Mouse (Mus musculus) heart, adult 2 months (tissue): ENCODE data around the gene Thop1. TPM values are rescaled to one million over a fixed set of nuclear protein-coding genes. Genes with fewer than 3 reads are reported as not detected.
A peak's percentile ranks its signal among the peaks of the same experiment; 100 is the strongest.

ENCODE experiments used
- DNase-seq, 2 experiments: peaks; one replicate each; pipeline ENCODE4 v3.0.0; 2021
- H3K27ac ChIP-seq: fragments of 200-600 bp; 2 replicates; pipeline ENCODE4 v1.8.1; 2022
- H3K27me3 ChIP-seq: fragments of 200-500 bp; 2 replicates; pipeline ENCODE4 v1.6.1; 2012; ENCODE audit warnings: mild to moderate bottlenecking, low read length, inconsistent platforms, mixed read lengths; ENCODE audit not compliant: control insufficient read depth, insufficient read depth
- H3K36me3 ChIP-seq: fragments of 200-500 bp; 2 replicates; pipeline ENCODE4 v1.6.1; 2012; ENCODE audit warnings: low read length, inconsistent platforms; ENCODE audit not compliant: control insufficient read depth, insufficient read depth
- H3K4me1 ChIP-seq: fragments of 200-500 bp; 2 replicates; pipeline ENCODE4 v1.6.1; 2011; ENCODE audit warnings: low read length; ENCODE audit not compliant: control insufficient read depth, insufficient read depth
- H3K4me3 ChIP-seq: fragments of 200-600 bp; 2 replicates; pipeline ENCODE4 v1.8.1; 2022
- H3K79me2 ChIP-seq: fragments of 200-500 bp; replicated peaks from 2 replicates; pipeline ENCODE4 v1.6.1; 2012; ENCODE audit warnings: mild to moderate bottlenecking, inconsistent platforms, low read length, moderate library complexity, mixed read lengths; ENCODE audit not compliant: control insufficient read depth, insufficient read depth
- H3K9ac ChIP-seq: fragments of 200-500 bp; 2 replicates; pipeline ENCODE4 v1.6.1; 2012; ENCODE audit warnings: low read depth, mild to moderate bottlenecking, control low read depth, inconsistent platforms, low read length, mixed read lengths
- CTCF ChIP-seq: fragments of 200-600 bp; IDR thresholded peaks from 2 replicates; pipeline ENCODE4 v1.8.1; 2022; ENCODE audit warnings: antibody characterized with exemption, mild to moderate bottlenecking, moderate library complexity
- EP300 ChIP-seq: fragments of 200-500 bp; IDR thresholded peaks from 2 replicates; pipeline ENCODE4 v1.6.1; 2011; ENCODE audit warnings: low read depth, low read length, control low read depth; ENCODE audit not compliant: insufficient read depth
- POLR2A ChIP-seq: fragments of 200-500 bp; IDR thresholded peaks from 2 replicates; pipeline ENCODE4 v1.6.1; 2011; ENCODE audit warnings: mild to moderate bottlenecking, low read depth, low read length, control low read depth; ENCODE audit not compliant: insufficient read depth
- WGBS: fragments of 180-500 bp; shearing (Covaris S2); methylation state at CpG from one replicate; pipeline ENCODE4 v1.1.7; 2018; 5-methylcytosine and 5-hydroxymethylcytosine counted together
- intact Hi-C: fragments of 180-260 bp; cut with DNase I; formaldehyde crosslinking; loops from one replicate; pipeline ENCODE4 v1.15.1; 2025
- microRNA-seq, 2 experiments: library from miRNA; unstranded; fragments of <30 nt; microRNA quantifications; one replicate each; pipeline ENCODE4 v1.2.0; 2021
- polyA plus RNA-seq: library from polyadenylated mRNA; depleted of rRNA; stranded (reverse); fragments of >200 nt; gene quantifications from 2 replicates; pipeline ENCODE4 v1.2.3, GENCODE M21; 2012; rRNA removed
- total RNA-seq, 2 experiments: library from RNA; stranded (reverse); gene quantifications; 2 replicates each; pipeline ENCODE4 v1.2.3; 2021

Gene Thop1
- total and polyA plus RNA-seq, 3 experiments = 11.3 to 15.5 (median 15.2) TPM

- H3K27me3 ChIP-seq = no peaks in the 10 kb centered on the region
- intact Hi-C loops = no loop called here
- TF ChIP-seq POLR2A = no peak
- TF ChIP-seq CTCF = peak; percentile 35; the same call in 1 of the 2 replicates
These were observed 36.4 kb downstream of the Thop1 start for GRCm38 (mm10) chr10:81106113-81106721.

GRCm38 (mm10) chr10:81112946-81113345 lies 43.1 kb downstream of the Thop1 start:
- 90% methylated on average over 6 of the region's 6 CpGs for WGBS
- Histone ChIP-seq H3K4me1 (no peaks in the 10 kb centered on the region), H3K4me3 (no peak overlapping the region), H3K79me2 (0 out of 2 replicates have a peak, but pooled peaks cover 2% of the 10 kb centered on the region), H3K9ac (no peak overlapping the region), H3K27ac (no peak overlapping the region), H3K36me3 (no peaks in the 10 kb centered on the region), H3K27me3 (no peaks in the 10 kb centered on the region)
- no peak for TF ChIP-seq CTCF
- TF ChIP-seq EP300 = no peak
- TF ChIP-seq POLR2A = no peak
- intact Hi-C loops = no loop called here
- DNase-seq = no peak

More at GRCm38 (mm10) chr10:81106113-81106721, 36.4 kb downstream of the Thop1 start:
- Histone ChIP-seq H3K27ac (peak overlapping the region; percentile 99), H3K4me1 (peaks cover 3% of the 10 kb centered on the region; the same call in 1 of the 2 replicates), H3K79me2 (peaks cover 7% of the 10 kb centered on the region; the same call in 1 of the 2 replicates), H3K9ac (peak overlapping the region; percentile 89), H3K36me3 (no peaks in the 10 kb centered on the region), H3K4me3 (peak overlapping the region; percentile 97)
- DNase-seq = peak; percentile 84 to 87
- WGBS = 1% methylated on average over 35 of the region's 35 CpGs

GRCm38 (mm10) chr10:81119625-81120024 lies 49.8 kb downstream of the Thop1 start:
- Histone ChIP-seq H3K4me3 (no peak overlapping the region), H3K79me2 (no peaks in the 10 kb centered on the region), H3K27me3 (no peaks in the 10 kb centered on the region), H3K27ac (no peak overlapping the region), H3K36me3 (no peaks in the 10 kb centered on the region), H3K4me1 (no peaks in the 10 kb centered on the region), H3K9ac (no peak overlapping the region)
- no peak for DNase-seq
- no peak for TF ChIP-seq EP300
- TF ChIP-seq POLR2A = no peak
- TF ChIP-seq CTCF = no peak
- intact Hi-C loops = loop anchor here (1.0 kb wide), 1 partner anchor 10 kb away; no protein-coding TSS in a partner anchor
- WGBS = 91% methylated on average over 10 of the region's 10 CpGs

- H3K36me3 ChIP-seq = no peaks in the 10 kb centered on the region
- no peaks in the 10 kb centered on the region for H3K27me3 ChIP-seq
- DNase-seq = no peak
- no peak overlapping the region for H3K4me3 ChIP-seq
- WGBS = 76% methylated on average over 7 of the region's 7 CpGs
- TF ChIP-seq CTCF = no peak
- no peak for TF ChIP-seq EP300
- no peak for TF ChIP-seq POLR2A
- H3K9ac ChIP-seq = no peak overlapping the region
- no peaks in the 10 kb centered on the region for H3K4me1 ChIP-seq
- intact Hi-C loops = loop anchor here (1.0 kb wide), 1 partner anchor 11 kb away; no protein-coding TSS in a partner anchor
- H3K79me2 ChIP-seq = no peaks in the 10 kb centered on the region
- no peak overlapping the region for H3K27ac ChIP-seq
These were observed 50.8 kb downstream of the Thop1 start for GRCm38 (mm10) chr10:81120650-81121049.

GRCm38 (mm10) chr10:81122889-81123288 lies 53.1 kb downstream of the Thop1 start:
- H3K36me3 ChIP-seq = no peaks in the 10 kb centered on the region
- no peaks in the 10 kb centered on the region for H3K27me3 ChIP-seq
- H3K79me2 ChIP-seq = no peaks in the 10 kb centered on the region
- no peak overlapping the region for H3K4me3 ChIP-seq
- no peak for DNase-seq
- intact Hi-C loops = no loop called here
- TF ChIP-seq CTCF (no peak), EP300 (no peak)
- no peaks in the 10 kb centered on the region for H3K4me1 ChIP-seq
- H3K27ac ChIP-seq = no peak overlapping the region
- no peak overlapping the region for H3K9ac ChIP-seq
- WGBS = 53% methylated on average over 2 of the region's 2 CpGs

GRCm38 (mm10) chr10:81123500-81123899 lies 53.7 kb downstream of the Thop1 start:
- Histone ChIP-seq H3K36me3 (no peaks in the 10 kb centered on the region), H3K27me3 (no peaks in the 10 kb centered on the region), H3K4me1 (no peaks in the 10 kb centered on the region), H3K4me3 (no peak overlapping the region), H3K9ac (no peak overlapping the region), H3K27ac (no peak overlapping the region), H3K79me2 (no peaks in the 10 kb centered on the region)
- TF ChIP-seq POLR2A = no peak
- no peak for TF ChIP-seq CTCF
- no peak for TF ChIP-seq EP300
- WGBS = 69% methylated on average over 11 of the region's 11 CpGs
- intact Hi-C loops = no loop called here
- DNase-seq = no peak

Small RNAs within 50 kb of the gene (microRNA-seq; reads per million reads assigned to microRNA genes)
- gene Mir5615-1 (0 reads per million in 2 experiments), gene Mir5615-2 (0 reads per million in 2 experiments)

Other genes with a start within 250 kb of the Thop1 start
- 100 to 1,000 TPM; 850 to 914 TPM for gene Oaz1, start 243.4 kb upstream of the Thop1 start, total RNA-seq
- gene Oaz1, start 243.4 kb upstream of the Thop1 start, polyA plus RNA-seq = 1,001 and 1,201 TPM in 2 replicates
- 10 to 100 TPM; 10.7 to 15.8 TPM for gene Lingo3, start 226.0 kb upstream of the Thop1 start, total RNA-seq
- 12.0 and 15.1 TPM in 2 replicates for gene Lingo3, start 226.0 kb upstream of the Thop1 start, polyA plus RNA-seq
- 10 to 100 TPM; 19.4 to 23.2 TPM for gene Lsm7, start 214.8 kb upstream of the Thop1 start, total RNA-seq
- gene Lsm7, start 214.8 kb upstream of the Thop1 start, polyA plus RNA-seq = 74.9 and 79.9 TPM in 2 replicates
- gene Sppl2b, start 214.8 kb upstream of the Thop1 start, total RNA-seq = 10 to 100 TPM; 15.4 to 16.8 TPM
- 51.4 and 74.2 TPM in 2 replicates for gene Sppl2b, start 214.8 kb upstream of the Thop1 start, polyA plus RNA-seq
- gene Tmprss9, start 198.2 kb upstream of the Thop1 start, total RNA-seq = not detected
- 0.02 TPM in 1 of 2 replicates, not detected in the other for gene Tmprss9, start 198.2 kb upstream of the Thop1 start, polyA plus RNA-seq
- gene Timm13, start 169.1 kb upstream of the Thop1 start, total RNA-seq = 100 to 1,000 TPM; 126 to 133 TPM
- 151 and 188 TPM in 2 replicates for gene Timm13, start 169.1 kb upstream of the Thop1 start, polyA plus RNA-seq
- 1 to 10 TPM; 3.6 to 5.4 TPM for gene Lmnb2, start 151.8 kb upstream of the Thop1 start, total RNA-seq
- gene Lmnb2, start 151.8 kb upstream of the Thop1 start, polyA plus RNA-seq = 5.4 and 7.4 TPM in 2 replicates
- 10 to 100 TPM; 10.9 to 13.9 TPM for gene Gadd45b, start 140.0 kb upstream of the Thop1 start, total RNA-seq
- 10.0 and 10.1 TPM in 2 replicates for gene Gadd45b, start 140.0 kb upstream of the Thop1 start, polyA plus RNA-seq
- gene Gng7, start 55.1 kb upstream of the Thop1 start, total RNA-seq = under 1 TPM; 0.50 to 0.63 TPM
- 0.68 and 1.1 TPM in 2 replicates for gene Gng7, start 55.1 kb upstream of the Thop1 start, polyA plus RNA-seq
- gene Diras1, start 44.4 kb upstream of the Thop1 start, total RNA-seq = not detected
- gene Diras1, start 44.4 kb upstream of the Thop1 start, polyA plus RNA-seq = 0.04 and 0.06 TPM in 2 replicates
- gene Slc39a3, start 32.6 kb upstream of the Thop1 start, total RNA-seq = 10 to 100 TPM; 13.9 to 14.4 TPM
- 20.5 and 21.9 TPM in 2 replicates for gene Slc39a3, start 32.6 kb upstream of the Thop1 start, polyA plus RNA-seq
- 10 to 100 TPM; 84.5 to 90.1 TPM for gene Sgta, start 9.9 kb upstream of the Thop1 start, total RNA-seq
- gene Sgta, start 9.9 kb upstream of the Thop1 start, polyA plus RNA-seq = 158 and 161 TPM in 2 replicates
- gene Creb3l3, start 28.8 kb downstream of the Thop1 start, total RNA-seq = under 1 TPM; 0.36 to 0.70 TPM
- gene Creb3l3, start 28.8 kb downstream of the Thop1 start, polyA plus RNA-seq = 0.06 and 0.15 TPM in 2 replicates
- gene Map2k2, start 35.9 kb downstream of the Thop1 start, total RNA-seq = 100 to 1,000 TPM; 115 to 123 TPM
- gene Map2k2, start 35.9 kb downstream of the Thop1 start, polyA plus RNA-seq = 89.3 and 116 TPM in 2 replicates
- gene Zbtb7a, start 65.2 kb downstream of the Thop1 start, total RNA-seq = 10 to 100 TPM; 35.2 to 41.4 TPM
- 16.1 and 20.6 TPM in 2 replicates for gene Zbtb7a, start 65.2 kb downstream of the Thop1 start, polyA plus RNA-seq
- gene Pias4, start 97.9 kb downstream of the Thop1 start, total RNA-seq = 10 to 100 TPM; 14.1 to 16.5 TPM
- 22.3 and 23.3 TPM in 2 replicates for gene Pias4, start 97.9 kb downstream of the Thop1 start, polyA plus RNA-seq
- gene Eef2, start 106.6 kb downstream of the Thop1 start, total RNA-seq = 1,000 to 10,000 TPM; 1,027 to 1,244 TPM
- gene Eef2, start 106.6 kb downstream of the Thop1 start, polyA plus RNA-seq = 887 and 1,187 TPM in 2 replicates
- 10 to 100 TPM; 27.8 to 29.0 TPM for gene Dapk3, start 113.0 kb downstream of the Thop1 start, total RNA-seq
- gene Dapk3, start 113.0 kb downstream of the Thop1 start, polyA plus RNA-seq = 30.6 and 35.5 TPM in 2 replicates
- not detected for gene 4930442H23Rik, start 113.8 kb downstream of the Thop1 start, total RNA-seq
- gene 4930442H23Rik, start 113.8 kb downstream of the Thop1 start, polyA plus RNA-seq = not detected in 2 replicates
- gene Nmrk2, start 132.0 kb downstream of the Thop1 start, total RNA-seq = 1 to 10 TPM; 8.7 to 8.8 TPM
- gene Nmrk2, start 132.0 kb downstream of the Thop1 start, polyA plus RNA-seq = 4.7 and 6.3 TPM in 2 replicates
- under 1 TPM in 1 of 2 experiments, not detected in 1; 0.09 TPM for gene Atcay, start 160.8 kb downstream of the Thop1 start, total RNA-seq
- 0.14 and 0.20 TPM in 2 replicates for gene Atcay, start 160.8 kb downstream of the Thop1 start, polyA plus RNA-seq
- 1 to 10 TPM; 1.8 to 2.0 TPM for gene Zfr2, start 163.1 kb downstream of the Thop1 start, total RNA-seq
- 5.0 and 6.3 TPM in 2 replicates for gene Zfr2, start 163.1 kb downstream of the Thop1 start, polyA plus RNA-seq
- gene Matk, start 182.9 kb downstream of the Thop1 start, total RNA-seq = under 1 TPM; 0.48 to 0.86 TPM
- 0.97 and 1.5 TPM in 2 replicates for gene Matk, start 182.9 kb downstream of the Thop1 start, polyA plus RNA-seq
- 100 to 1,000 TPM in 1 of 2 experiments, 10 to 100 TPM in 1; 85.7 to 101 TPM for gene Mrpl54, start 196.9 kb downstream of the Thop1 start, total RNA-seq
- gene Mrpl54, start 196.9 kb downstream of the Thop1 start, polyA plus RNA-seq = 66.7 and 93.2 TPM in 2 replicates
- gene Apba3, start 196.9 kb downstream of the Thop1 start, total RNA-seq = 100 to 1,000 TPM; 111 to 123 TPM
- gene Apba3, start 196.9 kb downstream of the Thop1 start, polyA plus RNA-seq = 151 TPM in 2 replicates
- not detected for gene Tjp3, start 221.5 kb downstream of the Thop1 start, total RNA-seq
- 0.12 and 0.78 TPM in 2 replicates for gene Tjp3, start 221.5 kb downstream of the Thop1 start, polyA plus RNA-seq
- 10 to 100 TPM; 27.0 to 28.0 TPM for gene Pip5k1c, start 222.9 kb downstream of the Thop1 start, total RNA-seq
- gene Pip5k1c, start 222.9 kb downstream of the Thop1 start, polyA plus RNA-seq = 37.5 and 44.2 TPM in 2 replicates